Mouse (Mus musculus) midbrain, embryonic 13.5 days (tissue): ENCODE measurements around the gene Lrp2. TPM values are rescaled to one million over a fixed set of nuclear protein-coding genes. Genes with fewer than 3 reads are reported as not detected.
A peak's percentile ranks its signal among the peaks of the same experiment; 100 is the strongest.

Experiments
- ATAC-seq: fragments of 200-750 bp; cut with Nextera tagmentation; 2 replicates; pipeline ENCODE4 v1.8.0; 2017; ENCODE audit warnings: mild to moderate bottlenecking, moderate TSS enrichment, moderate library complexity
- H3K27ac ChIP-seq: fragments of 300-500 bp; sonication (generic); 2 replicates; pipeline ENCODE4 v1.5.1; 2015; ENCODE audit warnings: inconsistent platforms, mild to moderate bottlenecking, moderate library complexity
- H3K27me3 ChIP-seq: fragments of 300-500 bp; sonication (generic); 2 replicates; pipeline ENCODE4 v1.6.1; 2015; ENCODE audit warnings: mild to moderate bottlenecking, inconsistent platforms
- H3K36me3 ChIP-seq: fragments of 300-500 bp; sonication (generic); 2 replicates; pipeline ENCODE4 v1.6.1; 2015; ENCODE audit warnings: mild to moderate bottlenecking, inconsistent platforms
- H3K4me1 ChIP-seq: fragments of 300-500 bp; sonication (generic); replicated peaks from 2 replicates; pipeline ENCODE4 v1.6.1; 2015; ENCODE audit warnings: inconsistent platforms
- H3K4me2 ChIP-seq: fragments of 300-500 bp; sonication (generic); replicated peaks from 2 replicates; pipeline ENCODE4 v1.6.1; 2015; ENCODE audit warnings: moderate library complexity, mild to moderate bottlenecking, inconsistent platforms
- H3K4me3 ChIP-seq: fragments of 300-500 bp; sonication (generic); replicated peaks from 2 replicates; pipeline ENCODE4 v1.5.1; 2015; ENCODE audit warnings: mild to moderate bottlenecking, inconsistent platforms
- H3K9ac ChIP-seq: fragments of 300-500 bp; sonication (generic); replicated peaks from 2 replicates; pipeline ENCODE4 v1.6.1; 2015; ENCODE audit warnings: mild to moderate bottlenecking, inconsistent platforms
- H3K9me3 ChIP-seq: fragments of 300-500 bp; sonication (generic); 2 replicates; pipeline ENCODE4 v1.6.1; 2016; ENCODE audit warnings: mild to moderate bottlenecking, inconsistent platforms
- WGBS: fragments of 180-500 bp; shearing (Covaris S2); methylation state at CpG from one replicate; pipeline ENCODE4 v1.1.7; 2015; 5-methylcytosine and 5-hydroxymethylcytosine counted together
- polyA plus RNA-seq: library from polyadenylated mRNA; unstranded; fragments of >200 nt; fragmentation: Nextera tagmentation; extraction: Ambion mirVana; gene quantifications from 2 replicates; pipeline ENCODE4 v1.2.1, GENCODE M21; 2015

The Lrp2 gene
- polyA plus RNA-seq, result 2.2 and 3.7 TPM in 2 replicates

GRCm38 (mm10) chr2:69585886-69586398, at the start of gene Lrp2:
Gene Lrp2, minus strand, starts transcription at chr2:69586065.
- H3K27ac ChIP-seq, result peak within 1 kb of the TSS; percentile 63
- peaks cover 40% of the 10 kb centered on the region for H3K4me1 ChIP-seq
- no peaks in the 10 kb centered on the region for H3K9me3 ChIP-seq
- H3K4me3 ChIP-seq, result peak within 1 kb of the TSS; percentile 63
- H3K9ac ChIP-seq, result peak within 1 kb of the TSS; percentile 65
- H3K4me2 ChIP-seq, result peak within 1 kb of the TSS; percentile 93
- under 1% methylated on average over 43 of the region's 45 CpGs for WGBS
- peaks cover 81% of the 10 kb centered on the region for H3K27me3 ChIP-seq
- no peaks in the 10 kb centered on the region for H3K36me3 ChIP-seq
- ATAC-seq, result peak; percentile 87

GRCm38 (mm10) chr2:69635064-69635701, 49.3 kb upstream of the Lrp2 start:
- Histone ChIP-seq H3K9ac (no peak overlapping the region), H3K4me2 (peak overlapping the region; percentile 42), H3K36me3 (no peaks in the 10 kb centered on the region), H3K27me3 (peaks cover 5% of the 10 kb centered on the region; the same call in 1 of the 2 replicates), H3K4me1 (no peaks in the 10 kb centered on the region), H3K9me3 (no peaks in the 10 kb centered on the region), H3K27ac (no peak overlapping the region), H3K4me3 (peak overlapping the region; percentile 26)
- WGBS, result 7% methylated on average over 11 of the region's 11 CpGs
- peak; percentile 57 for ATAC-seq

- Histone ChIP-seq H3K27ac (no peak overlapping the region), H3K4me2 (no peak overlapping the region), H3K9me3 (no peaks in the 10 kb centered on the region), H3K4me3 (no peak overlapping the region), H3K36me3 (no peaks in the 10 kb centered on the region), H3K27me3 (peaks cover 5% of the 10 kb centered on the region; the same call in 1 of the 2 replicates), H3K4me1 (no peaks in the 10 kb centered on the region), H3K9ac (no peak overlapping the region)
- WGBS, result 81% methylated on average over 2 of the region's 2 CpGs
- no peak for ATAC-seq
Measured at GRCm38 (mm10) chr2:69631449-69631848, 45.6 kb upstream of the Lrp2 start.

GRCm38 (mm10) chr2:69630792-69631191, 44.9 kb upstream of the Lrp2 start:
- 95% methylated on average over 5 of the region's 5 CpGs for WGBS
- no peak for ATAC-seq
- no peaks in the 10 kb centered on the region for H3K36me3 ChIP-seq
- no peak overlapping the region for H3K4me2 ChIP-seq
- H3K27ac ChIP-seq, result no peak overlapping the region
- no peaks in the 10 kb centered on the region for H3K4me1 ChIP-seq
- H3K4me3 ChIP-seq, result no peak overlapping the region
- H3K9ac ChIP-seq, result no peak overlapping the region
- no peaks in the 10 kb centered on the region for H3K9me3 ChIP-seq
- H3K27me3 ChIP-seq, result peaks cover 5% of the 10 kb centered on the region; the same call in 1 of the 2 replicates

- no peaks in the 10 kb centered on the region for H3K4me1 ChIP-seq
- H3K4me3 ChIP-seq, result no peak overlapping the region
- H3K9me3 ChIP-seq, result no peaks in the 10 kb centered on the region
- WGBS, result 92% methylated on average over 6 of the region's 6 CpGs
- no peak overlapping the region for H3K27ac ChIP-seq
- H3K27me3 ChIP-seq, result peaks cover 5% of the 10 kb centered on the region; the same call in 1 of the 2 replicates
- H3K9ac ChIP-seq, result no peak overlapping the region
- no peak for ATAC-seq
- no peak overlapping the region for H3K4me2 ChIP-seq
- H3K36me3 ChIP-seq, result no peaks in the 10 kb centered on the region
Measured at GRCm38 (mm10) chr2:69629914-69630313, 44.0 kb upstream of the Lrp2 start.

- no peaks in the 10 kb centered on the region for H3K36me3 ChIP-seq
- ATAC-seq, result no peak
- H3K27me3 ChIP-seq, result peaks cover 5% of the 10 kb centered on the region; the same call in 1 of the 2 replicates
- no peaks in the 10 kb centered on the region for H3K9me3 ChIP-seq
- H3K4me3 ChIP-seq, result no peak overlapping the region
- H3K9ac ChIP-seq, result no peak overlapping the region
- H3K4me1 ChIP-seq, result no peaks in the 10 kb centered on the region
- no peak overlapping the region for H3K27ac ChIP-seq
- WGBS, result 81% methylated on average over 17 of the region's 17 CpGs
- no peak overlapping the region for H3K4me2 ChIP-seq
Measured at GRCm38 (mm10) chr2:69629215-69629614, 43.4 kb upstream of the Lrp2 start.

GRCm38 (mm10) chr2:69619286-69619685, 33.4 kb upstream of the Lrp2 start:
- H3K9me3 ChIP-seq, result no peaks in the 10 kb centered on the region
- no peaks in the 10 kb centered on the region for H3K27me3 ChIP-seq
- H3K4me3 ChIP-seq, result no peak overlapping the region
- no peaks in the 10 kb centered on the region for H3K36me3 ChIP-seq
- no peak for ATAC-seq
- no peaks in the 10 kb centered on the region for H3K4me1 ChIP-seq
- no peak overlapping the region for H3K9ac ChIP-seq
- no peak overlapping the region for H3K27ac ChIP-seq
- H3K4me2 ChIP-seq, result no peak overlapping the region

- Histone ChIP-seq H3K4me2 (no peak overlapping the region), H3K27ac (no peak overlapping the region), H3K4me3 (no peak overlapping the region), H3K36me3 (no peaks in the 10 kb centered on the region), H3K9me3 (no peaks in the 10 kb centered on the region), H3K4me1 (no peaks in the 10 kb centered on the region), H3K27me3 (no peaks in the 10 kb centered on the region), H3K9ac (no peak overlapping the region)
- no peak for ATAC-seq
Measured at GRCm38 (mm10) chr2:69618336-69618735, 32.5 kb upstream of the Lrp2 start.

GRCm38 (mm10) chr2:69613237-69613636, 27.4 kb upstream of the Lrp2 start:
- no peak for ATAC-seq
- H3K4me2 ChIP-seq, result no peak overlapping the region
- no peak overlapping the region for H3K9ac ChIP-seq
- no peak overlapping the region for H3K4me3 ChIP-seq
- H3K9me3 ChIP-seq, result no peaks in the 10 kb centered on the region
- H3K36me3 ChIP-seq, result no peaks in the 10 kb centered on the region
- 0 out of 2 replicates have a peak, but pooled peaks cover 3% of the 10 kb centered on the region for H3K27me3 ChIP-seq
- 89% methylated on average over 4 of the region's 4 CpGs for WGBS
- H3K4me1 ChIP-seq, result peaks cover 6% of the 10 kb centered on the region
- no peak overlapping the region for H3K27ac ChIP-seq

GRCm38 (mm10) chr2:69612716-69613115, 26.9 kb upstream of the Lrp2 start:
- Histone ChIP-seq H3K36me3 (no peaks in the 10 kb centered on the region), H3K4me1 (peaks cover 6% of the 10 kb centered on the region), H3K4me3 (no peak overlapping the region), H3K9me3 (no peaks in the 10 kb centered on the region), H3K27ac (no peak overlapping the region), H3K27me3 (0 out of 2 replicates have a peak, but pooled peaks cover 3% of the 10 kb centered on the region), H3K4me2 (no peak overlapping the region), H3K9ac (no peak overlapping the region)
- 35% methylated on average over 9 of the region's 9 CpGs for WGBS
- ATAC-seq, result no peak

- peak overlapping the region; percentile 19; the same call in 1 of the 2 replicates for H3K4me2 ChIP-seq
- H3K36me3 ChIP-seq, result no peaks in the 10 kb centered on the region
- H3K27me3 ChIP-seq, result 0 out of 2 replicates have a peak, but pooled peaks cover 3% of the 10 kb centered on the region
- H3K9ac ChIP-seq, result no peak overlapping the region
- H3K27ac ChIP-seq, result no peak overlapping the region
- no peaks in the 10 kb centered on the region for H3K9me3 ChIP-seq
- H3K4me3 ChIP-seq, result no peak overlapping the region
- peaks cover 6% of the 10 kb centered on the region for H3K4me1 ChIP-seq
- WGBS, result 10% methylated on average over 10 of the region's 10 CpGs
- ATAC-seq, result no peak
Measured at GRCm38 (mm10) chr2:69612237-69612636, 26.4 kb upstream of the Lrp2 start.

GRCm38 (mm10) chr2:69606621-69607020, 20.8 kb upstream of the Lrp2 start:
- Histone ChIP-seq H3K27me3 (no peaks in the 10 kb centered on the region), H3K4me2 (no peak overlapping the region), H3K27ac (no peak overlapping the region), H3K9me3 (no peaks in the 10 kb centered on the region), H3K36me3 (no peaks in the 10 kb centered on the region), H3K4me3 (no peak overlapping the region), H3K4me1 (no peaks in the 10 kb centered on the region), H3K9ac (no peak overlapping the region)
- no peak for ATAC-seq
- WGBS, result 92% methylated on average over 3 of the region's 3 CpGs
